Mouse (Mus musculus) layer of hippocampus, adult 11-12 months (tissue): Measurements from ENCODE around the gene Gk5.
"Not testable (repeated sequence)": the region's sequence is repeated elsewhere in the genome, so short reads cannot be mapped to it uniquely, and the experiment has no call there.

Experiments
- DNase-seq: peaks from one replicate; pipeline ENCODE4 v3.0.0; 2022; ENCODE audit warnings: low spot score

Gene Gk5

GRCm38 (mm10) chr9:96118861-96119772, at the start of gene Gk5:
Gene Gk5, plus strand, starts transcription at chr9:96119362.
- peak; percentile 94 for DNase-seq

GRCm38 (mm10) chr9:96078752-96079315, 40.3 kb upstream of the Gk5 start:
- DNase-seq: no peak

DNA sequence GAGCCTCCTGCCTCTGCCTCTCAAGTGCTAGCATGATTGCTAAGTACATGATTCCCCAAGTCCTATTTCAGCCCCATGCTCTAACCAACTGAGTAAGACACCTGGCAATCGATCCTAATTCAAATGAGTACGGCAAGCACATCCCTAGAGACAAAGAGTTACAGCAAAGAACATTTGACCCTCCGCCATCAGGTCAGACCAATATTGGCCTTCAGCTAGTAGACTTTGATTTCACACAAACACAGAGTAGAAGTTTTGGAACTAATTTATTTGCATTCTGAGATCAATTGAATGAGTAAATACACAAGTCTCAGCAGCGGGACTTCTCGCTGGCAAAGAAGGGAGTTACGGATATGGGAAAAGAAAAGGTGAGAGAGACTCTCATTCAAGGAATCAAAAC, 33.9 kb upstream of the Gk5 start:
- no peak for DNase-seq

DNA sequence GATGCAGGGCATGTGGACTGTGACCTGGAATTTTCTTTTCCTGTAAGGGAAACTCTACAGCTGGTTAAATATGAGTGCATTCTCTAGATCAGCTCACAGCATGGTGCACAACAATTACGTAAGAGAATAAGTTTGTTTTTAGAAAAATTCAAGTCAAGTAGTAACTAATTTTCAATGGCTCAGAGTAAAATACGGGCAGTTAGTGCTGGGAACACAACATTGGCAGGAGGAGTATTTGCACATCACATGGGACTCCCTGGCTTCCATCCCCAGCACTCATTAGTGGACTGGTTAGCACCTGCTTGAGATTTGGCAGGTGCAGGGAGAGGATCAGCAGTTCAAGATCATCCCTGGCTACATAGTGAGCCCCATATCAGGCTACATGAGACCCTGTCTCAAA, 31.5 kb upstream of the Gk5 start:
- no peak for DNase-seq

GRCm38 (mm10) chr9:96088456-96088855, 30.7 kb upstream of the Gk5 start:
- DNase-seq: not testable (repeated sequence)

- DNase-seq: not testable (repeated sequence)
Observed at GRCm38 (mm10) chr9:96092637-96093036, 26.5 kb upstream of the Gk5 start.

DNA sequence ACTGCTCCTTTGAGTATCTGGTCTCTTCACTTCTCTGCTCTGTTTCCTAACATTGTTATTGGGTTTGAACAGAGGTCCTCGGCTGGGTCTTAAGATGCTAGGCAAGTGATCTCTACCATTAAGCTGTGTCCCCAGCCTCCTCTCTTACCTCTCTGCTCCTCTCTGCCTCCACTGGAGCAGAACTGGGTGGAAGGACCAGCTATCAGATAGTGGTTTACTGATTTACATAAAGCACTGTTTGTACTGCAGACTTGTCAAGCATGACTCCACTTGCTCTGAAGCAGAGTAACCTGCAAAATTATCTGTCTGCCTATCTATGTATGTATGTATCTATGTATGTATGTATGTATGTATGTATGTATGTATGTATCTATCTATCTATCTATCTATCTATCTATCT, 25.9 kb upstream of the Gk5 start:
- DNase-seq: no peak

DNA sequence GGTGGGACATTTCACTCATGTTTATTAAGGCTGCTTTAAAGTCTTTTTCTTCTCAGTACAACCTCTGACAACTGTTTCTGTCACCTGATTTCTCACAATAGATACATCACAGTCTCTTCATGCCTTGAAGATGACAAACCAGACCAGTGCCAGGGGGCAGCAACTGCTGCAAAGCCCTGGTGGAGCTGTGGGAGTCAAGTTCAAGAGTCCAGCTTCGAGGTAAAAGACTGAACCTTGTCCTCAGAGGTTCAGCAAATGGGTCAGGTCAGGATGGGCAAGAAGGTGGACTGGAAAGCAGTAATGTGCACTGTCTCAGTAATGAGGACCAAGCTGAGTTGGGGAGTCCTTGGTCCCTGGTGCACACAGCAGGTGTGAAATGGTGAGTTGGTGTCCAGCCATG, 24.8 kb upstream of the Gk5 start:
- DNase-seq: no peak

DNA sequence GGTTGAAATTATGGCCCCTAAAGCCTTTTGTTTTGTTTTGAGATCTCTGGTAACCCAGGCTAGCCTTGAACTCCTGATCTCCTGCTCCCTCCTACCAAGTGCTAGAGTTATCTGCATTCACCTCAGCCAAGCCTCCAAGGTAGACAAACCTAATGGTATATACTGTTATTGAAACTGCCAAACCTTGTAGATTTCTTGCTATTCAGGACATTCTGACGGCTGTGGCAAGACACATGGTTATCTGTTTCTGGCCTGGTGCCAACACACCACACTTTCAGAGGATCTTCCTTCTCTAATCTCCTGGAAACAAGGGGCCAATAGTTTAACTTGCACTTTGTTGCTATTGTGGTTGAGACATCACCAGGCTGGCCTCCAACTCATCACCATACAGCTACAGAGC, 24.0 kb upstream of the Gk5 start:
- DNase-seq: no peak

DNA sequence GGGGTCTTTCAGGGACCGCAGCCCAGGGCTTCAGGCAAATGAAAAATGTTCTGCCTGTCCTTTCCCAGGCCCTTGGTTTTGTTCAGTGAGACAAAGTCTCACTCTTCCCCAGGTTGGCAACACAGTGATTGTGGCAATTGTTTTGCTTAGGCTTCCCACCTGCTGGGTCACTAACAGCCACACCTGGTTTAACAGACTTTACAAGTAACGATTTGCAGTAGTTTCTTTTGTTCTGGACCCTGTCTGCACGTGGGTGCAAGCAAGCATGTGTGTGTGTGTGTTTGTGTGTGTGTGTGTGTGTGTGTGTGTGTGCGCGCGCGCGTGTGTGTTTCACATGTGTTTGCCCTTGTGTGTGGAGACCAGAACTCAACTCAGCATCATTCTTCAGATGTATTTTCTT, 16.3 kb upstream of the Gk5 start:
- DNase-seq: no peak

- no peak for DNase-seq
Observed at GRCm38 (mm10) chr9:96112879-96113361, 6.2 kb upstream of the Gk5 start.

DNA sequence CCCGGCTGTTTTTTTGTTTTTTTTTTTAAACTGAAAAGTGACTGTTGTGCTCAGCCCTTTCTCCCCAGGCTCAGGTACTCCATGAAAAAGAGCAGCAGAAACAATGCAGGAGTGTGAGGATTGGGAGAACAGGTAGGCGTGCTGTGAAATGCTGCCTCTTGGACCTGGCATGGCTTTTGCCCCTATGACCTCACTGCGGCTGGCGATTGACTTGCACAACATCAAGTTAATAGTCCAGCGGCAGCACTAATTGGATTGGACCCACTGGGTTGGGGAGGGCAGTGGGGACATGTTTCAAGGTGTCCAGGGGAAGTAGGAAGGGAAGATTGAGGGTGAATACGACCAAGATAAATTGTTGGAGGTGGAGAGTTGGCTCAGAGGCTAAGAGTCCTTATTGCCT, 2.4 kb upstream of the Gk5 start:
- DNase-seq: no peak

DNA sequence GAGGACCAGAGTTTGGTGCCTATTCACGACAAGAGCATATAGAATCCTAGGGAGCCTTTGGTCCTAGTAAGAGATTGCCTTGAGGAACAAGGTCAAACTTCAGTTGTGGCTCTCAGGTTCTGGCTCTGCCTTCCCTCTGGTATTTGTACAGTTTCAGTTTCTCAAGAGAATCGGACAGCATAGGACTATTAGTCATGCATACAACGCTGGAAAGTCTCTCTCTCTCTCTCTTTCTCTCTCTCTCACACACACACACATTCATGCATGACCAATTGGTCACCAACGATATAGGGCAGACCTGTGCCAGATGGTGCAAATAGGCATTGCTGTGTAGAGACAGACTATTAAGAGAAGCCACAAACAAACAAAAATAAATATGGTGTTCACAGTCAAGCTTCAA, 946 bp upstream of the Gk5 start:
- DNase-seq: no peak

GRCm38 (mm10) chr9:96127972-96128371, 8.8 kb downstream of the Gk5 start:
- no peak for DNase-seq

DNA sequence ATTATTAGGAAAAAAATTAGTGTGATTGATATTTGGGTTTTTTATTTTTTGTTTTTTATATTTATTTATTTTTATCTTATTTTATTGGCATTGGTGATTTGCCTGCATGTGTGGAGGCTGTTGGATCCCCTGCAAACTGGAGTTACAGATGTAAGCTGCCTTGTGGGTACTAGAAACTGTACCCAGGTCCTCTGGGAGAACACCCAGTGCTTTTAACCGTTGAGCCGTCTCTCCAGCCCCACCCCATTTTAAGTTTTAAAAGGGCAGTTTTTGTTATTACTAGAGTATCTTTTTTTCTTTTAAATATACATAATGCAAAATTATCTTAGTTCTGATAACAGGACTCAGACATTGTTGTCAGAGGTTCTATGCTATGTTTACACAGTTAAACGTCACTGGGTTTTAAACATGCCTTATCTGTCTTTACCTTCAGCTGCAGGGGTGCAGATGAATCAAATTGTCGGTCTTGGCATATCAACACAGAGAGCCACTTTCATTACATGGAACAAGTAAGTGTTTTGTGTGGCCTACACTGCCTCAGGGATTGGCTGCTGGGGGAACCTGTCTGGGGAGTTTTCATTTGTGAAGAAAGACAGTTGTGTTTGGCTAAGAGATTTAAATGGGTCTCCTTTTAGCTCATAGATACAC, 13.9 kb downstream of the Gk5 start:
- DNase-seq: no peak

DNA sequence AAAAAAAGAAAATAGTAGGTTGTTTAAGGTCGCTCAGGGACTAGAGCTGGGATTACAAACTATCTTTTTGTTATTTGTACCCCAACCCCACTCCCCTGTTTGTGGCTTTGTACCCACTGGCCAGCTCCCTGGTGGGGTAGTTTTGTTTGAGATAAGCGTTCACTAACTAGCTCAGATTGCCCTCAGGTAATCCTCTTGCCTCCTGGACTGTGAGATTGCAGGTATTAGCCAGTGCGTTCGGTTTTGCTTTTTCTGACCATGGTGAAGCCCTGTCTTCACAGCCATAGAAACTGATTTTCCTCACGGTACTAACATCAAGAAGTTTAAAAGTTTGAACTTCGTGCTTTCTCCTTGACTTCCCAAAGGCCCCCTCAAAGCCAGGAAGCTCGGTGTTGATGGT, 15.3 kb downstream of the Gk5 start:
- no peak for DNase-seq

DNA sequence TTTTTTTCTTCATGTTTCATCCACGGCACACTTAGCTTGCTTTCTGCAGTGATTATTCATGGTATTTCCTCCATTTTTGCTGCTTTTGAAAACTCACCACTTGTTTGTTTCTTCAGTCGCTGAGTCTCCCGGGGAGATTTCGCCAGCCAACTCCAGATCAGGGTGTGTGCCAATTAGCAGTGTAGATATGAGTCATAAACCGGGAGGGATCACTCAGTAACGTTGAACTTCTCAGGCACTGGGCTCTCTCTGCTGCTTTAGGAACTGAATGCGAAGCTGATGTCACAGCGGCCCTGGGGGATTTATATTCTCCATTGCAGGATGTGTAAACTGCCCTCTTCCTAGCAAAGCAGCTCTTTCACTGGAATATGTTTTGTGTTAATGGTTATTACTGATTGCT, 15.8 kb downstream of the Gk5 start:
- DNase-seq: peak; percentile 32

DNA sequence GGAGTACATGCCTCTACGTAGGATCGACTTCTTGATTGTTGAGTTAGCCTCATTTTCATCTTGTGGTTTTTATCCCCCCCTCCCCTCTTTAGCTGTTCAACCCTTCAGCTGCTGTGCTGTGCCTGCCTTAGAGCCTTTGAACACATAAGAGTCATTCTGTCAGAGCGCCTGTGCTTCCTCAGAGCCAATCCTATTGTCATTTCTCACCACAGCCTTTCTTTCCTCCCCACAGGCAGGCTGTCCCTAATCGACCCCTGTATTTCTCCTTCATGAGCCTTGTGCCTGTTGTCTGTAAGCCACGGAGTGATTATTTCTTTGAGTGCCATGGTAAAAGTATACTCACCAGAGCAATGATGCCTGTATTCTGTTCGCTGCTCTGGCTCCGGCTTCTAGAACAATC, 16.3 kb downstream of the Gk5 start:
- DNase-seq: no peak

DNA sequence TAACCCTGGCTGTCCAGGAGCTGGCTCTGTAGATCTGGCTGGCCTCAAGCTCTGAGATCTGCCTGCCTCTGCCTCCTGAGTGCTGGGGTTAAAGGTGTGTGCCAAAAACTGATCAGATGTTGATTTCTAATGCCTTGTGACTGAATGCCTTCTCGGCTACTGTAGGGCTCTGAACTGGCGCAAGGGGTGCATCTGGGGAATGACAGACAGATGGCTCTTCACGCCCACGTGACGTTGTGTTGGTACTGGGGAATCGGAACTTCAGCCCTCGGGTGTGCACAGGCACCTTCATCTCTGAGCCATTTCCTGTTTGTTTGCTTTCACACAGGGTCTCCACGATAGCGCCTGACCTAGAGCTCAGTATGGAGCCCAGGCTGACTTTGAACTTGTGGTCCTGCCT, 19.8 kb downstream of the Gk5 start:
- no peak for DNase-seq

GRCm38 (mm10) chr9:96139876-96140275, 20.7 kb downstream of the Gk5 start:
- DNase-seq: no peak

GRCm38 (mm10) chr9:96140931-96141330, 21.8 kb downstream of the Gk5 start:
- no peak for DNase-seq

DNA sequence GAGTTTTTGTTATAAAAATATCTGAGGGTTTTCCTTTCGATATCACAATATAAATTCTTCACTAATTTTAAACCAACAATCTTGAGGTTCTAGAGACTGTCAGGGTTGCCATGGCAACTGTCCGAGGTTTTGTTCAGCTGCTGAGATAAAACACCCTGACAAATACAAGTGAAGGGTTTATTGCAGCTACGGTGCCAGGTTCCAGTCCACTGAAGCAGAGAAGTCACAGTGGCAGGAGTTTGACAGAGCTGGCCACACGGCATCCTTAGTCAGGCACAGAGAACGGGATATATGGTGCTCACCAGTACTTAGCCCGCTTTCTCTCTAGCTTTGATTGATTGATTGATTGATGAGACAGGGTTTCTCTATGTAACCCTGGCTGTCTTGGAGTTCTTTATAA, 23.3 kb downstream of the Gk5 start:
- DNase-seq: no peak

DNA sequence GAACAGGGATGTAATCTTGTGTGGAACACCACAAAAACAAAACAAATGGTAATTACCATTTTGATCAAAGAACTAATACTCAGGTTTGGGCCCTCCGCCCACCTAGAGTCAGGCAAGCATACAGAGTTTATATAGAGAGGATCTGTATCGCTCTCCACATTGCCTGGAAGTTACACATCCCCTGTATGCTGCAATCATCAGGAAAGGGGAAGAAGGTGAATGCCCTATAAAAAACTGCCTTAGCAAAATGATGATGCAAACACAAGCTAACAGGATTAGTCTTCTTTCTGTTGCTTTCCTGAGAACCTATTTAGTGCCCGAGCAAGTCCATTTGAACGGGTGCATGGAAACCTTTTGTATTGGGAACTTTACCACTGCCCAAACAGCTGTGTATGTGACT, 24.5 kb downstream of the Gk5 start:
- no peak for DNase-seq
